In genomic region chr3:84002433-84003090, GRCm38 (mm10) we compare ENCODE assay signal across 18 mouse cellular contexts. TPM values are rescaled to one million over a fixed set of nuclear protein-coding genes. Genes with fewer than 3 reads are reported as not detected.
DNase-seq lines count a peak whose midpoint lies in the region; ATAC-seq and TF ChIP-seq lines count a peak whose summit lies in the region.
"Had no signal": no experiment of that assay in that cellular context is flagged by ENCODE, and none has a peak within 500 bp of the region (broad histone marks: within the 10 kb centered on the region; RNA-seq: fewer than 3 reads in every experiment).

No protein-coding gene starts in this region.

- H3K27me3 ChIP-seq in hindbrain, postnatal 0 days (ENCODE audit: insufficient read depth, low read length): no peaks in the 10 kb centered on the region
- no peaks in the 10 kb centered on the region for H3K27me3 ChIP-seq in hindbrain, embryonic 16.5 days (replicated peaks; ENCODE audit: control insufficient read depth, insufficient read depth, low read length)
- H3K27me3 ChIP-seq in midbrain, postnatal 0 days (ENCODE audit: insufficient read depth, low read length): no peaks in the 10 kb centered on the region
- H3K27me3 ChIP-seq in midbrain, embryonic 16.5 days (ENCODE audit: control insufficient read depth, insufficient read depth, low read depth, low read length): no peaks in the 10 kb centered on the region
- H3K27me3 ChIP-seq in liver, embryonic 14.5 days (ENCODE audit: control insufficient read depth, insufficient read depth, low read length): no peaks in the 10 kb centered on the region
- H3K27me3 ChIP-seq: embryonic facial prominence, embryonic 15.5 days; forebrain, embryonic 12.5 days had no signal

- 0 out of 2 replicates have a peak, but pooled peaks have one; percentile 9 for TF ChIP-seq CTCF in hindbrain, postnatal 0 days (IDR thresholded peaks at IDR 0.05; ENCODE audit: low read depth)
- TF ChIP-seq CTCF in midbrain, postnatal 0 days (IDR thresholded peaks at IDR 0.05): peak; percentile 21; the same call in 1 of the 2 replicates
- TF ChIP-seq CTCF in liver, embryonic 14.5 days (IDR thresholded peaks at IDR 0.05; ENCODE audit: low read depth): no peak

- H3K9ac ChIP-seq in hindbrain, postnatal 0 days (replicated peaks; ENCODE audit: low read length): no peak overlapping the region
- H3K9ac ChIP-seq in hindbrain, embryonic 16.5 days (ENCODE audit: low read depth, low read length): no peak overlapping the region
- H3K9ac ChIP-seq in midbrain, postnatal 0 days (replicated peaks; ENCODE audit: low read length, poor library complexity, severe bottlenecking): no peak overlapping the region
- H3K9ac ChIP-seq in midbrain, embryonic 16.5 days (ENCODE audit: low read depth, low read length): no peak overlapping the region
- no peak overlapping the region for H3K9ac ChIP-seq in liver, embryonic 14.5 days (replicated peaks)
- H3K9ac ChIP-seq: embryonic facial prominence, embryonic 15.5 days; forebrain, embryonic 12.5 days had no signal

- 88% methylated on average over 6 of the region's 6 CpGs for WGBS in hindbrain, postnatal 0 days
- WGBS in hindbrain, embryonic 16.5 days: 91% methylated on average over 6 of the region's 6 CpGs
- WGBS in midbrain, postnatal 0 days: 92% methylated on average over 6 of the region's 6 CpGs
- WGBS in midbrain, embryonic 16.5 days: 93% methylated on average over 6 of the region's 6 CpGs
- WGBS in liver, embryonic 14.5 days (ENCODE audit: insufficient replicate concordance): 73% methylated on average over 6 of the region's 6 CpGs

- no peak overlapping the region for H3K4me2 ChIP-seq in hindbrain, postnatal 0 days (ENCODE audit: low read depth, low read length)
- no peak overlapping the region for H3K4me2 ChIP-seq in hindbrain, embryonic 16.5 days (ENCODE audit: low read length)
- no peak overlapping the region for H3K4me2 ChIP-seq in midbrain, postnatal 0 days (ENCODE audit: low read depth, low read length, poor library complexity, severe bottlenecking)
- no peak overlapping the region for H3K4me2 ChIP-seq in midbrain, embryonic 16.5 days (ENCODE audit: low read length)
- peak overlapping the region; percentile 11; the same call in 1 of the 2 replicates for H3K4me2 ChIP-seq in liver, embryonic 14.5 days (ENCODE audit: low read depth)
- H3K4me2 ChIP-seq: embryonic facial prominence, embryonic 15.5 days; forebrain, embryonic 12.5 days; midbrain, embryonic 11.5 days had no signal

- no peak for ATAC-seq in hindbrain, postnatal 0 days
- ATAC-seq in hindbrain, embryonic 16.5 days: no peak
- no peak for ATAC-seq in midbrain, postnatal 0 days (ENCODE audit: low FRiP score)
- no peak for ATAC-seq in midbrain, embryonic 16.5 days
- no peak for ATAC-seq in liver, embryonic 14.5 days (ENCODE audit: insufficient read depth)
- ATAC-seq: inflammation-experienced regulatory T-cells, adult 6 months had no signal

- peaks cover 5% of the 10 kb centered on the region; the same call in 1 of the 2 replicates for H3K4me1 ChIP-seq in hindbrain, postnatal 0 days (ENCODE audit: insufficient read depth, low read length)
- peaks cover 8% of the 10 kb centered on the region for H3K4me1 ChIP-seq in hindbrain, embryonic 16.5 days (ENCODE audit: control insufficient read depth, insufficient read depth, low read depth, low read length)
- H3K4me1 ChIP-seq in midbrain, postnatal 0 days (ENCODE audit: insufficient read depth, low read length): no peaks in the 10 kb centered on the region
- H3K4me1 ChIP-seq in midbrain, embryonic 16.5 days (ENCODE audit: control insufficient read depth, insufficient read depth, low read length): peaks cover 4% of the 10 kb centered on the region
- peaks cover 42 to 50% of the 10 kb centered on the region in 2 experiments for H3K4me1 ChIP-seq in liver, embryonic 14.5 days (replicated peaks; ENCODE audit: control insufficient read depth in 2 of 2, insufficient read depth in 2 of 2, low read length in 1 of 2)

- no peak for DNase-seq in hindbrain, postnatal 0 days (ENCODE audit: low spot score)
- DNase-seq in midbrain, postnatal 0 days (ENCODE audit: low spot score): no peak
- peak in 1 of 3 experiments; percentile 22 for DNase-seq in liver, embryonic 14.5 days (ENCODE audit: low read depth in 3 of 3, low spot score in 3 of 3)
- DNase-seq in yolk sac, embryonic 10.5 days (ENCODE audit: low spot score): peak; percentile 50
- DNase-seq in urinary bladder, postnatal 10 days (ENCODE audit: low spot score): no peak
- no peak for DNase-seq in urinary bladder, postnatal 4 days (ENCODE audit: low spot score in 2 of 2)
- DNase-seq: cerebellum, adult 18-20 months; gastrocnemius, adult 2 months; heart, adult 2 months; lung, adult 2 months; right cerebral cortex, postnatal 4 days; thymus, postnatal 4 days had no signal

- no peak overlapping the region for H3K27ac ChIP-seq in hindbrain, postnatal 0 days
- H3K27ac ChIP-seq in hindbrain, embryonic 16.5 days (ENCODE audit: low read depth, low read length): no peak overlapping the region
- H3K27ac ChIP-seq in midbrain, postnatal 0 days (ENCODE audit: low read depth, low read length): no peak overlapping the region
- no peak overlapping the region for H3K27ac ChIP-seq in midbrain, embryonic 16.5 days (ENCODE audit: low read length)
- H3K27ac ChIP-seq in liver, embryonic 14.5 days: no peak overlapping the region
- H3K27ac ChIP-seq: embryonic facial prominence, embryonic 15.5 days; forebrain, embryonic 12.5 days; gastrocnemius, adult 2 months; heart, adult 2 months had no signal

- no peak overlapping the region for H3K4me3 ChIP-seq in hindbrain, postnatal 0 days (ENCODE audit: low read length)
- no peak overlapping the region for H3K4me3 ChIP-seq in hindbrain, embryonic 16.5 days (ENCODE audit: low read length)
- no peak overlapping the region for H3K4me3 ChIP-seq in midbrain, postnatal 0 days (ENCODE audit: low read depth, low read length)
- H3K4me3 ChIP-seq in midbrain, embryonic 16.5 days (ENCODE audit: low read depth, low read length): no peak overlapping the region
- H3K4me3 ChIP-seq in liver, embryonic 14.5 days (ENCODE audit: insufficient read depth in 1 of 2, low read depth in 2 of 2, low read length in 2 of 2): no peak overlapping the region
- H3K4me3 ChIP-seq: embryonic facial prominence, embryonic 15.5 days; forebrain, embryonic 12.5 days; gastrocnemius, adult 2 months; heart, adult 2 months had no signal

- no peak for TF ChIP-seq EP300 in liver, embryonic 14.5 days (IDR thresholded peaks at IDR 0.05; ENCODE audit: low read depth)

- H3K36me3 ChIP-seq in hindbrain, postnatal 0 days (ENCODE audit: insufficient read depth, low read length): 0 out of 2 replicates have a peak, but pooled peaks cover 4% of the 10 kb centered on the region
- H3K36me3 ChIP-seq in hindbrain, embryonic 16.5 days (ENCODE audit: control insufficient read depth, insufficient read depth, low read length): no peaks in the 10 kb centered on the region
- no peaks in the 10 kb centered on the region for H3K36me3 ChIP-seq in midbrain, postnatal 0 days (ENCODE audit: insufficient read depth, low read length)
- no peaks in the 10 kb centered on the region for H3K36me3 ChIP-seq in midbrain, embryonic 16.5 days (ENCODE audit: control insufficient read depth, insufficient read depth, low read length)
- H3K36me3 ChIP-seq in liver, embryonic 14.5 days (replicated peaks; ENCODE audit: control insufficient read depth, insufficient read depth, low read depth): peaks cover 5% of the 10 kb centered on the region
- H3K36me3 ChIP-seq: embryonic facial prominence, embryonic 15.5 days had no signal

- no peaks in the 10 kb centered on the region for H3K9me3 ChIP-seq in hindbrain, postnatal 0 days (ENCODE audit: low read length)
- H3K9me3 ChIP-seq in hindbrain, embryonic 16.5 days (ENCODE audit: control insufficient read depth, low read length): no peaks in the 10 kb centered on the region
- H3K9me3 ChIP-seq in midbrain, postnatal 0 days (ENCODE audit: low read length): no peaks in the 10 kb centered on the region
- H3K9me3 ChIP-seq in midbrain, embryonic 16.5 days (replicated peaks; ENCODE audit: control insufficient read depth, low read length, poor library complexity, severe bottlenecking): no peaks in the 10 kb centered on the region
- no peaks in the 10 kb centered on the region for H3K9me3 ChIP-seq in liver, embryonic 14.5 days (ENCODE audit: control insufficient read depth, low read length)
- H3K9me3 ChIP-seq: embryonic facial prominence, embryonic 15.5 days; forebrain, embryonic 12.5 days had no signal

RNA-seq across cellular contexts. Expression of gene Tmem131l, which starts 37.4 kb away (rescaled TPM):
- total RNA-seq in hindbrain, postnatal 0 days (2014; rRNA removed): 28.4 and 33.2 TPM in 2 replicates
- 18.6 and 20.5 TPM in 2 replicates for polyA plus RNA-seq in hindbrain, postnatal 0 days (2015; fragmentation: Nextera tagmentation; extraction: Ambion mirVana)
- 34.6 and 45.2 TPM in 2 replicates for polyA plus RNA-seq in hindbrain, embryonic 16.5 days (2015; fragmentation: Nextera tagmentation; extraction: Ambion mirVana)
- 37.3 and 37.7 TPM in 2 replicates for total RNA-seq in midbrain, postnatal 0 days (2014; rRNA removed)
- 16.1 and 22.5 TPM in 2 replicates for polyA plus RNA-seq in midbrain, postnatal 0 days (2015; fragmentation: Nextera tagmentation; extraction: Ambion mirVana)
- 53.8 and 64.8 TPM in 2 replicates for polyA plus RNA-seq in midbrain, embryonic 16.5 days (2015; fragmentation: Nextera tagmentation; extraction: Ambion mirVana)
- polyA plus RNA-seq in liver, embryonic 14.5 days (2012; rRNA removed): 17.9 and 18.9 TPM in 2 replicates
- polyA plus RNA-seq in liver, embryonic 14.5 days (2014; fragmentation: Nextera tagmentation; extraction: Ambion mirVana): 24.5 and 25.3 TPM in 2 replicates
